Mouse (Mus musculus): ENCODE measurements around the gene Usp16.

- no peak for TF ChIP-seq POLR2A (IDR thresholded peaks at IDR 0.05; ENCODE audit: extremely low read depth, insufficient read depth, low read length)
- TF ChIP-seq CTCF (IDR thresholded peaks at IDR 0.05; ENCODE audit: extremely low read depth, insufficient read depth, low read length), result no peak
Observed at GRCm38 (mm10) chr16:87488605-87489004, 34.1 kb downstream of the Usp16 start.
